Mouse (Mus musculus): ENCODE measurements around the gene Nedd9.

DNA sequence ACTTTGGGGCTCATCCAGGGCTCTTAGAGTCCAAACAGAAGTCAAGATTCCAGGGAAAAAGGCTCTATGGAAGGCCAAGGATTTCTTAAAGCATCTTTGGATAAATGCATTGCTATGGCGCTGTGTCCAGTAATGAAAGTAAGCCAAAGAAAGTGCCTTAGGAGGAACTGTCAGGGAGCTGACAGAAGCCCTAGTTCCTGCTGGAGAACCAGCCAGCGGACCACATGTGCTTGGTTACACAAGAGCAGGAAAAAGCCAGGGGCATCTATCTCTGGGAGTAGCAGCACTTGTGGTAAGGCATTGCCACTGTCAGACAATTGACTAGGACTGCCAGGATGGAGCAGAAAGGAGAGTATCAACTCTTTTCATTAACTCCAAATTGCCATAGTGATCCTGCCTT is 49.8 kb downstream of the Nedd9 start:
- TF ChIP-seq HCFC1 (IDR thresholded peaks at IDR 0.05; ENCODE audit: low read depth, low read length) (no peak), CHD1 (IDR thresholded peaks at IDR 0.05; ENCODE audit: low read depth, low read length) (no peak)
